Mouse (Mus musculus) brain, embryonic 14.5 days (tissue): ENCODE data around the gene Runx1.

ENCODE experiments used
- CTCF ChIP-seq: fragments of 200-500 bp; IDR thresholded peaks from 2 replicates; pipeline ENCODE4 v1.5.1; 2012; ENCODE audit warnings: inconsistent platforms, mild to moderate bottlenecking, moderate library complexity, borderline replicate concordance; ENCODE audit not compliant: insufficient read depth, insufficient read length; ENCODE audit errors: extremely low read depth
- POLR2A ChIP-seq: fragments of 200-500 bp; IDR thresholded peaks from 2 replicates; pipeline ENCODE4 v1.6.1; 2012; ENCODE audit warnings: mild to moderate bottlenecking, inconsistent platforms, borderline replicate concordance; ENCODE audit not compliant: poor library complexity, insufficient read depth, insufficient read length, severe bottlenecking; ENCODE audit errors: extremely low read depth

DNA sequence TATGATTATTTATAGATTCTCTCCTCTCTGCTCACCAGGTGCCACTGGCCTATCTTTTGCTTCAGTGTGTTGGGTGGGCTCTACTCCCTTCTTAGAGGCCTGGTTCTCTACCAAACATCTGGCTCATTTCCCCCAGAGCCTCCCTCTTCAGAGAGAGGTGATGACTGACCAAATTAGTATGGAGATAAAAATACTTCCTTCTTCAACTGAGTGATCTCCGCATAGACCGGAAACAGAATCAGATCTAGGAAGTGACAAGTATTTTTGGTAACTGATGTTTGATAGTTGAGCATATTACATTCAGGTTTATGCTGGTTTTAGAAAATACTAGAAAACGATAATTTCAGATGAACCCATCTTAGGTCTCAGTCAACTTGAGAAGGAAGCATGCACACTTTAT lies 101.4 kb downstream of the Runx1 start:
- no peak for TF ChIP-seq CTCF
- no peak for TF ChIP-seq POLR2A
